7 mouse cellular contexts compared by ENCODE assay signal in genomic region chr15:81584913-81585745, GRCm38 (mm10). TPM values are rescaled to one million over a fixed set of nuclear protein-coding genes. Genes with fewer than 3 reads are reported as not detected.
A peak's percentile ranks its signal among the peaks of the same experiment; 100 is the strongest.
DNase-seq lines count a peak whose midpoint lies in the region; ATAC-seq and TF ChIP-seq lines count a peak whose summit lies in the region.

Ep300 (plus strand) TSS chr15:81585351.

- peak within 1 kb of the TSS; percentile 70 for H3K4me2 ChIP-seq in intestine, postnatal 0 days (replicated peaks; ENCODE audit: low read depth)
- peak within 1 kb of the TSS; percentile 82 for H3K4me2 ChIP-seq in midbrain, embryonic 12.5 days (replicated peaks)

- peak within 1 kb of the TSS; percentile 88 for H3K4me3 ChIP-seq in embryonic facial prominence, embryonic 10.5 days
- peak within 1 kb of the TSS; percentile 74 for H3K4me3 ChIP-seq in intestine, postnatal 0 days (ENCODE audit: low read depth, low read length)
- peak within 1 kb of the TSS; percentile 99 for H3K4me3 ChIP-seq in midbrain, embryonic 12.5 days
- H3K4me3 ChIP-seq in small intestine, adult 2 months (ENCODE audit: low read depth, low read length), result peak within 1 kb of the TSS; percentile 94

- no peaks in the 10 kb centered on the region for H3K27me3 ChIP-seq in embryonic facial prominence, embryonic 10.5 days (replicated peaks; ENCODE audit: low read depth, poor library complexity, severe bottlenecking)
- H3K27me3 ChIP-seq in intestine, postnatal 0 days (replicated peaks; ENCODE audit: control insufficient read depth, insufficient read depth, low read length), result no peaks in the 10 kb centered on the region
- H3K27me3 ChIP-seq in midbrain, embryonic 12.5 days, result no peaks in the 10 kb centered on the region
- H3K27me3 ChIP-seq in small intestine, adult 2 months (ENCODE audit: control insufficient read depth, insufficient read depth, low read length), result no peaks in the 10 kb centered on the region

- H3K4me1 ChIP-seq in embryonic facial prominence, embryonic 10.5 days, result peaks cover 23% of the 10 kb centered on the region
- H3K4me1 ChIP-seq in intestine, postnatal 0 days (replicated peaks; ENCODE audit: control insufficient read depth, insufficient read depth, low read length), result no peaks in the 10 kb centered on the region; the same call in 1 of the 2 replicates
- H3K4me1 ChIP-seq in midbrain, embryonic 12.5 days, result peaks cover 25% of the 10 kb centered on the region
- H3K4me1 ChIP-seq in small intestine, adult 2 months (ENCODE audit: control insufficient read depth, insufficient read depth, insufficient read length, low read length), result peaks cover 2% of the 10 kb centered on the region; the same call in 1 of the 2 replicates

- TF ChIP-seq POLR2A in small intestine, adult 2 months (IDR thresholded peaks at IDR 0.05; ENCODE audit: low read depth, low read length), result peak; percentile 65; the same call in 1 of the 2 replicates

- peak within 1 kb of the TSS; percentile 98 for H3K9ac ChIP-seq in intestine, postnatal 0 days (ENCODE audit: low read depth, low read length)
- H3K9ac ChIP-seq in midbrain, embryonic 12.5 days (replicated peaks), result peak within 1 kb of the TSS; percentile 100

- H3K27ac ChIP-seq in embryonic facial prominence, embryonic 10.5 days (replicated peaks), result peak within 1 kb of the TSS; percentile 100
- peak within 1 kb of the TSS; percentile 100 for H3K27ac ChIP-seq in intestine, postnatal 0 days (ENCODE audit: low read depth, low read length)
- peak within 1 kb of the TSS; percentile 100 for H3K27ac ChIP-seq in midbrain, embryonic 12.5 days (replicated peaks)
- H3K27ac ChIP-seq in small intestine, adult 2 months (ENCODE audit: insufficient read depth, low read depth, low read length), result peak within 1 kb of the TSS; percentile 100

- DNase-seq in adrenal gland, postnatal 10 days, result peak; percentile 98
- DNase-seq in embryonic facial prominence, embryonic 10.5 days (ENCODE audit: low spot score), result peak; percentile 100
- DNase-seq in gonadal fat pad, adult 2 months (ENCODE audit: low read depth), result no peak
- DNase-seq in left cerebral cortex, postnatal 4 days, result peak; percentile 99

- under 1% methylated on average over 68 of the region's 68 CpGs for WGBS in embryonic facial prominence, embryonic 10.5 days
- WGBS in intestine, postnatal 0 days, result 1% methylated on average over 54 of the region's 68 CpGs
- WGBS in midbrain, embryonic 12.5 days, result under 1% methylated on average over 47 of the region's 68 CpGs
- 1% methylated on average over 66 of the region's 68 CpGs for WGBS in small intestine, adult 2 months

- peaks cover 19% of the 10 kb centered on the region for H3K36me3 ChIP-seq in embryonic facial prominence, embryonic 10.5 days (replicated peaks)
- H3K36me3 ChIP-seq in intestine, postnatal 0 days (ENCODE audit: control insufficient read depth, insufficient read depth), result no peaks in the 10 kb centered on the region
- H3K36me3 ChIP-seq in midbrain, embryonic 12.5 days, result peaks cover 3% of the 10 kb centered on the region; the same call in 1 of the 2 replicates
- peaks cover 7% of the 10 kb centered on the region for H3K36me3 ChIP-seq in small intestine, adult 2 months (ENCODE audit: control insufficient read depth, insufficient read depth, low read length)

- TF ChIP-seq CTCF in intestine, postnatal 0 days (IDR thresholded peaks at IDR 0.05; ENCODE audit: low read depth), result no peak
- TF ChIP-seq CTCF in small intestine, adult 2 months (IDR thresholded peaks at IDR 0.05; ENCODE audit: extremely low read depth, insufficient read length, insufficient replicate concordance, low read depth, low read length), result no peak

- H3K9me3 ChIP-seq in embryonic facial prominence, embryonic 10.5 days, result no peaks in the 10 kb centered on the region
- H3K9me3 ChIP-seq in intestine, postnatal 0 days (ENCODE audit: control insufficient read depth), result no peaks in the 10 kb centered on the region
- H3K9me3 ChIP-seq in midbrain, embryonic 12.5 days, result no peaks in the 10 kb centered on the region

- peak; percentile 92 for ATAC-seq in intestine, postnatal 0 days
- peak; percentile 91 for ATAC-seq in midbrain, embryonic 12.5 days (ENCODE audit: low FRiP score, low read depth)

- intact Hi-C loops in left cerebral cortex, postnatal 4 days (cut with DNase I), result loop anchor here (2.0 kb wide), 1 partner anchor 62 kb away; no protein-coding TSS in a partner anchor

RNA-seq across cellular contexts. Expression of gene Ep300, which starts in this region (rescaled TPM):
- total RNA-seq in adrenal gland, postnatal 10 days (2021), result 10 to 100 TPM; 51.0 to 68.6 TPM
- polyA plus RNA-seq in embryonic facial prominence, embryonic 10.5 days (2016; fragmentation: Nextera tagmentation; extraction: Ambion mirVana), result 20.5 and 20.6 TPM in 2 replicates
- polyA plus RNA-seq in gonadal fat pad, adult 2 months (2012; rRNA removed), result 24.6 and 41.9 TPM in 2 replicates
- 8.9 and 10.0 TPM in 2 replicates for polyA plus RNA-seq in intestine, postnatal 0 days (2015; fragmentation: Nextera tagmentation; extraction: Ambion mirVana)
- total RNA-seq in left cerebral cortex, postnatal 4 days (2021), result 10 to 100 TPM; 72.1 to 74.3 TPM
- polyA plus RNA-seq in midbrain, embryonic 12.5 days (2016; fragmentation: Nextera tagmentation; extraction: Ambion mirVana), result 27.2 and 30.9 TPM in 2 replicates
- polyA plus RNA-seq in small intestine, adult 2 months (2012; rRNA removed), result 16.9 and 33.3 TPM in 2 replicates
